11 mouse cellular contexts compared by ENCODE assay signal in genomic region chr4:133970196-133970595, GRCm38 (mm10). TPM values are rescaled to one million over a fixed set of nuclear protein-coding genes. Genes with fewer than 3 reads are reported as not detected.
DNase-seq lines count a peak whose midpoint lies in the region; ATAC-seq lines count a peak whose summit lies in the region.
"Had no signal": no experiment of that assay in that cellular context is flagged by ENCODE, and none has a peak within 500 bp of the region (broad histone marks: within the 10 kb centered on the region; RNA-seq: fewer than 3 reads in every experiment).

No protein-coding gene starts in this region.

- no peak overlapping the region for H3K9ac ChIP-seq in hindbrain, embryonic 11.5 days (ENCODE audit: low read depth, low read length)
- H3K9ac ChIP-seq in neural tube, embryonic 14.5 days (replicated peaks; ENCODE audit: low read depth, low read length), result no peak overlapping the region
- no peak overlapping the region for H3K9ac ChIP-seq in liver, embryonic 11.5 days (ENCODE audit: low read depth, low read length)

- peaks cover 6% of the 10 kb centered on the region; the same call in 1 of the 2 replicates for H3K4me1 ChIP-seq in hindbrain, embryonic 11.5 days (replicated peaks; ENCODE audit: control insufficient read depth, insufficient read depth, low read length)
- peaks cover 34% of the 10 kb centered on the region for H3K4me1 ChIP-seq in neural tube, embryonic 14.5 days (ENCODE audit: control insufficient read depth, insufficient read depth, low read length)
- peaks cover 26% of the 10 kb centered on the region for H3K4me1 ChIP-seq in liver, embryonic 11.5 days (replicated peaks; ENCODE audit: control insufficient read depth, insufficient read depth, low read length)
- H3K4me1 ChIP-seq in heart, embryonic 10.5 days, result peaks cover 27% of the 10 kb centered on the region

- H3K4me3 ChIP-seq in hindbrain, embryonic 11.5 days (ENCODE audit: low read depth, low read length), result no peak overlapping the region
- H3K4me3 ChIP-seq in neural tube, embryonic 14.5 days (ENCODE audit: low read depth, low read length), result no peak overlapping the region
- H3K4me3 ChIP-seq in liver, embryonic 11.5 days (ENCODE audit: low read depth, low read length), result no peak overlapping the region
- H3K4me3 ChIP-seq in heart, embryonic 10.5 days, result no peak overlapping the region
- H3K4me3 ChIP-seq: heart, adult 2 months had no signal

- H3K9me3 ChIP-seq in hindbrain, embryonic 11.5 days (ENCODE audit: control insufficient read depth, low read length), result no peaks in the 10 kb centered on the region
- H3K9me3 ChIP-seq in neural tube, embryonic 14.5 days (ENCODE audit: control insufficient read depth, low read length), result no peaks in the 10 kb centered on the region
- no peaks in the 10 kb centered on the region for H3K9me3 ChIP-seq in liver, embryonic 11.5 days (ENCODE audit: control insufficient read depth, low read length)
- no peaks in the 10 kb centered on the region for H3K9me3 ChIP-seq in heart, embryonic 10.5 days

- ATAC-seq in hindbrain, embryonic 11.5 days (ENCODE audit: low FRiP score), result no peak
- no peak for ATAC-seq in neural tube, embryonic 14.5 days (ENCODE audit: low read depth)
- ATAC-seq in liver, embryonic 11.5 days (replicated peaks; ENCODE audit: low FRiP score), result no peak

- no peaks in the 10 kb centered on the region for H3K36me3 ChIP-seq in hindbrain, embryonic 11.5 days (ENCODE audit: control insufficient read depth, insufficient read depth, low read length)
- peaks cover 13% of the 10 kb centered on the region for H3K36me3 ChIP-seq in neural tube, embryonic 14.5 days (ENCODE audit: control insufficient read depth, insufficient read depth, low read length)
- peaks cover 14% of the 10 kb centered on the region for H3K36me3 ChIP-seq in liver, embryonic 11.5 days (ENCODE audit: control insufficient read depth, insufficient read depth, low read length)
- peaks cover 57% of the 10 kb centered on the region for H3K36me3 ChIP-seq in heart, embryonic 10.5 days

- no peak overlapping the region for H3K4me2 ChIP-seq in hindbrain, embryonic 11.5 days (replicated peaks; ENCODE audit: low read depth, low read length)
- no peak overlapping the region for H3K4me2 ChIP-seq in neural tube, embryonic 14.5 days (ENCODE audit: low read depth, low read length)
- H3K4me2 ChIP-seq in liver, embryonic 11.5 days, result no peak overlapping the region

- WGBS in hindbrain, embryonic 11.5 days, result 19% methylated on average over 4 of the region's 4 CpGs
- WGBS in neural tube, embryonic 14.5 days, result 8% methylated on average over 4 of the region's 4 CpGs
- 54% methylated on average over 4 of the region's 4 CpGs for WGBS in liver, embryonic 11.5 days
- WGBS in heart, embryonic 10.5 days, result 46% methylated on average over 4 of the region's 4 CpGs

- H3K27ac ChIP-seq in hindbrain, embryonic 11.5 days (ENCODE audit: low read depth, low read length), result peak overlapping the region; percentile 17; the same call in 1 of the 2 replicates
- H3K27ac ChIP-seq in neural tube, embryonic 14.5 days (ENCODE audit: low read depth, low read length), result peak overlapping the region; percentile 99
- H3K27ac ChIP-seq in liver, embryonic 11.5 days (ENCODE audit: low read depth, low read length), result no peak overlapping the region
- H3K27ac ChIP-seq in heart, embryonic 10.5 days, result no peak overlapping the region
- H3K27ac ChIP-seq: heart, adult 2 months had no signal

- H3K27me3 ChIP-seq in hindbrain, embryonic 11.5 days (ENCODE audit: control insufficient read depth, insufficient read depth, low read length), result no peaks in the 10 kb centered on the region
- no peaks in the 10 kb centered on the region for H3K27me3 ChIP-seq in neural tube, embryonic 14.5 days (ENCODE audit: control insufficient read depth, insufficient read depth, low read length)
- no peaks in the 10 kb centered on the region for H3K27me3 ChIP-seq in liver, embryonic 11.5 days (replicated peaks; ENCODE audit: control insufficient read depth, insufficient read depth, low read length)
- no peaks in the 10 kb centered on the region for H3K27me3 ChIP-seq in heart, embryonic 10.5 days (ENCODE audit: insufficient read depth, poor library complexity, severe bottlenecking)

- peak; percentile 15 to 23 for DNase-seq in left cerebral cortex, postnatal 14 days (ENCODE audit: low spot score in 2 of 2)
- DNase-seq in left cerebral cortex, adult 11 months (ENCODE audit: low spot score), result no peak
- DNase-seq in cerebellum, adult 9-11 months, result peak; percentile 52
- DNase-seq in hindbrain, embryonic 11.5 days (ENCODE audit: low spot score), result peak; percentile 54
- DNase-seq in liver, embryonic 11.5 days (ENCODE audit: low spot score), result no peak
- no peak for DNase-seq in heart, embryonic 10.5 days (ENCODE audit: low spot score)
- no peak for DNase-seq in urinary bladder, adult 2 months (ENCODE audit: low spot score)
- DNase-seq: heart, adult 2 months; kidney, postnatal 36 days; lung, postnatal 14 days had no signal

- intact Hi-C loops in left cerebral cortex, postnatal 14 days (cut with DNase I), result no loop called here

RNA-seq across cellular contexts. Expression of gene Hmgn2, which starts 1.7 kb away (rescaled TPM):
- 100 to 1,000 TPM; 118 to 146 TPM for total RNA-seq in left cerebral cortex, postnatal 14 days (2021)
- 3,330 and 3,354 TPM in 2 replicates for polyA plus RNA-seq in hindbrain, embryonic 11.5 days (2014; fragmentation: Nextera tagmentation; extraction: Ambion mirVana)
- polyA plus RNA-seq in neural tube, embryonic 14.5 days (2014; fragmentation: Nextera tagmentation; extraction: Ambion mirVana), result 1,100 and 1,186 TPM in 2 replicates
- polyA plus RNA-seq in liver, embryonic 11.5 days (2014; fragmentation: Nextera tagmentation; extraction: Ambion mirVana), result 1,890 and 1,897 TPM in 2 replicates
- polyA plus RNA-seq in heart, embryonic 10.5 days (2016; fragmentation: Nextera tagmentation; extraction: Ambion mirVana), result 2,048 and 2,274 TPM in 2 replicates
- polyA plus RNA-seq in urinary bladder, adult 2 months (2012; rRNA removed), result 131 and 148 TPM in 2 replicates

RNA-seq across cellular contexts. Expression of gene Dhdds, which starts 30.5 kb away (rescaled TPM):
- 10 to 100 TPM; 61.0 to 63.6 TPM for total RNA-seq in left cerebral cortex, postnatal 14 days (2021)
- 34.9 and 38.1 TPM in 2 replicates for polyA plus RNA-seq in hindbrain, embryonic 11.5 days (2014; fragmentation: Nextera tagmentation; extraction: Ambion mirVana)
- 48.8 and 48.9 TPM in 2 replicates for polyA plus RNA-seq in neural tube, embryonic 14.5 days (2014; fragmentation: Nextera tagmentation; extraction: Ambion mirVana)
- polyA plus RNA-seq in liver, embryonic 11.5 days (2014; fragmentation: Nextera tagmentation; extraction: Ambion mirVana), result 30.9 and 39.0 TPM in 2 replicates
- 34.1 and 39.0 TPM in 2 replicates for polyA plus RNA-seq in heart, embryonic 10.5 days (2016; fragmentation: Nextera tagmentation; extraction: Ambion mirVana)
- 35.0 and 35.6 TPM in 2 replicates for polyA plus RNA-seq in urinary bladder, adult 2 months (2012; rRNA removed)

RNA-seq across cellular contexts. Expression of gene Lin28a, which starts 48.4 kb away (rescaled TPM):
- not detected for total RNA-seq in left cerebral cortex, postnatal 14 days (2021)
- 2.9 and 3.7 TPM in 2 replicates for polyA plus RNA-seq in hindbrain, embryonic 11.5 days (2014; fragmentation: Nextera tagmentation; extraction: Ambion mirVana)
- polyA plus RNA-seq in neural tube, embryonic 14.5 days (2014; fragmentation: Nextera tagmentation; extraction: Ambion mirVana), result 0.09 and 0.28 TPM in 2 replicates
- polyA plus RNA-seq in liver, embryonic 11.5 days (2014; fragmentation: Nextera tagmentation; extraction: Ambion mirVana), result 5.8 TPM in 2 replicates
- polyA plus RNA-seq in heart, embryonic 10.5 days (2016; fragmentation: Nextera tagmentation; extraction: Ambion mirVana), result 4.4 and 12.4 TPM in 2 replicates
- polyA plus RNA-seq in urinary bladder, adult 2 months (2012; rRNA removed), result not detected in 2 replicates
- total RNA-seq: heart, adult 2 months had no signal
- polyA plus RNA-seq: heart, adult 2 months had no signal

Comparison
In these comparisons a context has a peak if more than half of its experiments do, and no peak if none do; other contexts are left out.
1. DNase-seq: peak in left cerebral cortex, postnatal 14 days (2 of 2), cerebellum, adult 9-11 months (single experiment) and hindbrain, embryonic 11.5 days (single experiment); none in left cerebral cortex, adult 11 months (single experiment), liver, embryonic 11.5 days (single experiment), heart, embryonic 10.5 days (single experiment) and urinary bladder, adult 2 months (single experiment).
2. H3K27ac ChIP-seq: peak in hindbrain, embryonic 11.5 days (single experiment) and neural tube, embryonic 14.5 days (single experiment); none in liver, embryonic 11.5 days (single experiment) and heart, embryonic 10.5 days (single experiment).